Comparison of ENCODE assay signal across 13 mouse cellular contexts in the genomic region with DNA sequence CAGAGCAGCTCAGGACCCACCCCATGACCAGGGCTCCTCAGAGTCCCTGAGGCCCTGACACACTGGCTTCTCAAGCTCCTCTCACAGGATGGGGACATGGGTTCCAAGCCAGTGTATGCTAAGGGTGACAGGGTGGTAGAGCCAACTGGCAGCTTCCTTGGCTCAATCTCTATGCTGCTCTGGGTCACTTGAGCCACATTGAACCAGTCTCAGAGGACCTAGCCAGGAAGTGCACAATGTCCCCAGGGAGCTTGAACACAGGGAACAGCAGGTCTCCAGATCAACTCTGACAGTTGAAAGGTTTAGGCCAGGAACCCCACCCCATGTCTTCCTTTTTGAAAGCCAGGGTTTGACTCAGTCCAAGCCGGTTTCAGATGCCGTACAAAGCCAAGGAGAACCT.
"Had no signal": no experiment of that assay in that cellular context is flagged by ENCODE, and none has a peak within 500 bp of the region (broad histone marks: within the 10 kb centered on the region; RNA-seq: fewer than 3 reads in every experiment).

No protein-coding gene starts in this region.

- DNase-seq: kidney, adult 18-20 months; layer of hippocampus, adult 9-11 months; liver; liver, postnatal 0 days; lung, embryonic 14.5 days; lung, postnatal 4 days; midbrain, embryonic 14.5 days; right cerebral cortex, adult 18-20 months; right cerebral cortex, postnatal 14 days; right cerebral cortex, postnatal 4 days; thymus, adult 2 months; thymus, postnatal 14 days; thymus, postnatal 4 days had no signal
